Mouse (Mus musculus) MEL (cell line): ENCODE measurements around the gene Il2ra. TPM values are rescaled to one million over a fixed set of nuclear protein-coding genes. Genes with fewer than 3 reads are reported as not detected.

Experiments
- DNase-seq: peaks from one replicate; pipeline ENCODE4 v3.0.0; 2011; ENCODE audit warnings: low read depth, low spot score
- H3K27ac ChIP-seq: 2 replicates; pipeline ENCODE4 v1.5.1; 2012; ENCODE audit warnings: low read depth, mild to moderate bottlenecking, control low read depth, low read length, moderate library complexity; ENCODE audit not compliant: control insufficient read depth
- H3K27me3 ChIP-seq, 2 experiments: fragments of 150-350 bp in 1 of 2; sonication (generic) in 1 of 2; 2 replicates each; pipeline ENCODE4 v1.6.1; 2012; ENCODE audit warnings: low read length in 2 of 2, mild to moderate bottlenecking in 2 of 2, improper control_type of control experiment in 1 of 2, moderate library complexity in 1 of 2; ENCODE audit not compliant: insufficient read depth in 2 of 2, control insufficient read depth in 1 of 2
- H3K36me3 ChIP-seq, 2 experiments: 2 replicates each; pipeline ENCODE4 v1.6.1; 2012 to 2014; ENCODE audit warnings: low read length in 2 of 2, improper control_type of control experiment in 1 of 2, inconsistent platforms in 1 of 2, mild to moderate bottlenecking in 1 of 2; ENCODE audit not compliant: insufficient read depth in 2 of 2, control insufficient read depth in 1 of 2
- H3K4me1 ChIP-seq, 2 experiments: fragments of 150-350 bp in 1 of 2; sonication (generic) in 1 of 2; 2 replicates each; pipeline ENCODE4 v1.6.1; 2012; ENCODE audit warnings: low read length in 2 of 2, improper control_type of control experiment in 1 of 2, mild to moderate bottlenecking in 1 of 2; ENCODE audit not compliant: insufficient read depth in 2 of 2, control insufficient read depth in 1 of 2
- H3K4me3 ChIP-seq, 2 experiments: fragments of 150-350 bp in 1 of 2; sonication (generic) in 1 of 2; 2 replicates each; pipeline ENCODE4 v1.5.1; 2012; ENCODE audit warnings: low read depth in 2 of 2, low read length in 2 of 2, mild to moderate bottlenecking in 2 of 2, moderate library complexity in 2 of 2, control low read depth in 1 of 2, improper control_type of control experiment in 1 of 2; ENCODE audit not compliant: control insufficient read depth in 1 of 2, insufficient read depth in 1 of 2
- H3K79me2 ChIP-seq: 2 replicates; pipeline ENCODE4 v1.6.1; 2012; ENCODE audit warnings: mild to moderate bottlenecking, low read length, moderate library complexity; ENCODE audit not compliant: control insufficient read depth, poor library complexity, insufficient read depth
- H3K9ac ChIP-seq: 2 replicates; pipeline ENCODE4 v1.6.1; 2012; ENCODE audit warnings: low read depth, mild to moderate bottlenecking, control low read depth, low read length, moderate library complexity; ENCODE audit not compliant: control insufficient read depth, poor library complexity, severe bottlenecking
- H3K9me3 ChIP-seq: fragments of 150-350 bp; sonication (generic); replicated peaks from 2 replicates; pipeline ENCODE4 v1.6.1; 2012; ENCODE audit warnings: mild to moderate bottlenecking, low read length, improper control_type of control experiment, moderate library complexity; ENCODE audit not compliant: insufficient read depth
- CHD2 ChIP-seq: IDR thresholded peaks from 2 replicates; pipeline ENCODE4 v1.6.1; 2011; ENCODE audit warnings: low read length, improper control_type of control experiment
- CTCF ChIP-seq, 3 experiments: IDR thresholded peaks in 2 of 3; conservative IDR thresholded peaks in 1 of 3; 2 replicates each; pipeline ENCODE4 v1.5.1; 2011 to 2012; ENCODE audit warnings: low read length in 3 of 3, low read depth in 2 of 3, mild to moderate bottlenecking in 2 of 3, improper control_type of control experiment in 1 of 3, inconsistent platforms in 1 of 3, mixed read lengths in 1 of 3, moderate library complexity in 1 of 3; ENCODE audit not compliant: control insufficient read depth in 1 of 3, insufficient read depth in 1 of 3, poor library complexity in 1 of 3, severe bottlenecking in 1 of 3
- E2F4 ChIP-seq: IDR thresholded peaks from 2 replicates; pipeline ENCODE4 v1.6.1; 2011; ENCODE audit warnings: low read depth, low read length, improper control_type of control experiment, borderline replicate concordance
- ELF1 ChIP-seq: IDR thresholded peaks from 2 replicates; pipeline ENCODE4 v1.6.1; 2014; ENCODE audit warnings: low read depth, mild to moderate bottlenecking, inconsistent platforms, low read length, improper control_type of control experiment, moderate library complexity
- GATA1 ChIP-seq: IDR thresholded peaks from 2 replicates; pipeline ENCODE4 v1.6.1; 2011; ENCODE audit warnings: low read depth, low read length, improper control_type of control experiment
- JUND ChIP-seq: IDR thresholded peaks from 2 replicates; pipeline ENCODE4 v1.6.1; 2011; ENCODE audit warnings: low read depth, mild to moderate bottlenecking, improper control_type of control experiment, low read length
- KAT2A ChIP-seq: conservative IDR thresholded peaks from 2 replicates; pipeline ENCODE4 v1.6.1; 2012; ENCODE audit warnings: low read depth, low read length, improper control_type of control experiment, inconsistent platforms
- MAFK ChIP-seq: IDR thresholded peaks from 2 replicates; pipeline ENCODE4 v1.6.1; 2011; ENCODE audit warnings: low read depth, mild to moderate bottlenecking, low read length, improper control_type of control experiment, borderline replicate concordance
- MAX ChIP-seq: IDR thresholded peaks from 2 replicates; pipeline ENCODE4 v1.6.1; 2011; ENCODE audit warnings: low read length, improper control_type of control experiment
- MEF2A ChIP-seq: IDR thresholded peaks from 2 replicates; pipeline ENCODE4 v1.6.1; 2014; ENCODE audit warnings: low read depth, mild to moderate bottlenecking, inconsistent platforms, low read length, improper control_type of control experiment; ENCODE audit not compliant: poor library complexity, insufficient replicate concordance, severe bottlenecking; ENCODE audit errors: extremely low read depth
- MXI1 ChIP-seq: IDR thresholded peaks from 2 replicates; pipeline ENCODE4 v1.6.1; 2011; ENCODE audit warnings: mild to moderate bottlenecking, low read depth, low read length, improper control_type of control experiment
- MYC ChIP-seq: IDR thresholded peaks from 2 replicates; pipeline ENCODE4 v1.6.1; 2011; ENCODE audit warnings: low read depth, mild to moderate bottlenecking, low read length, improper control_type of control experiment, moderate library complexity
- POLR2A ChIP-seq, 2 experiments: IDR thresholded peaks; 2 replicates each; pipeline ENCODE4 v1.6.1; 2011 to 2012; ENCODE audit warnings: low read length in 2 of 2, mild to moderate bottlenecking in 2 of 2, control low read depth in 1 of 2, improper control_type of control experiment in 1 of 2, low read depth in 1 of 2, moderate library complexity in 1 of 2; ENCODE audit not compliant: control insufficient read depth in 1 of 2, insufficient read depth in 1 of 2, poor library complexity in 1 of 2
- POLR2AphosphoS5 ChIP-seq: IDR thresholded peaks from 2 replicates; pipeline ENCODE4 v1.6.1; 2012; ENCODE audit warnings: low read depth, borderline replicate concordance, mild to moderate bottlenecking, inconsistent platforms, low read length, moderate library complexity, mixed read lengths
- RAD21 ChIP-seq: IDR thresholded peaks from 2 replicates; pipeline ENCODE4 v1.6.1; 2011; ENCODE audit warnings: mild to moderate bottlenecking, low read depth, low read length, improper control_type of control experiment
- TAL1 ChIP-seq: IDR thresholded peaks from 2 replicates; pipeline ENCODE4 v1.6.1; 2012; ENCODE audit warnings: mild to moderate bottlenecking, inconsistent platforms, low read length, moderate library complexity, mixed read lengths
- TCF12 ChIP-seq: IDR thresholded peaks from 2 replicates; pipeline ENCODE4 v1.6.1; 2014; ENCODE audit warnings: low read depth, mild to moderate bottlenecking, inconsistent platforms, low read length, improper control_type of control experiment, moderate library complexity
- UBTF ChIP-seq: IDR thresholded peaks from 2 replicates; pipeline ENCODE4 v1.6.1; 2012; ENCODE audit warnings: low read depth, mild to moderate bottlenecking, inconsistent platforms, low read length, improper control_type of control experiment, moderate library complexity, borderline replicate concordance; ENCODE audit not compliant: insufficient read depth
- USF2 ChIP-seq, 2 experiments: IDR thresholded peaks; 2 replicates each; pipeline ENCODE4 v1.6.1; 2011 to 2012; ENCODE audit warnings: improper control_type of control experiment in 2 of 2, low read length in 2 of 2, borderline replicate concordance in 1 of 2, inconsistent platforms in 1 of 2, low read depth in 1 of 2, mild to moderate bottlenecking in 1 of 2; ENCODE audit not compliant: insufficient read depth in 1 of 2
- ZKSCAN1 ChIP-seq: IDR thresholded peaks from 2 replicates; pipeline ENCODE4 v1.6.1; 2012; ENCODE audit warnings: low read depth, mild to moderate bottlenecking, inconsistent platforms, low read length, improper control_type of control experiment, moderate library complexity
- ZMIZ1 ChIP-seq: IDR thresholded peaks from 2 replicates; pipeline ENCODE4 v1.6.1; 2012; ENCODE audit warnings: low read depth, mild to moderate bottlenecking, inconsistent platforms, low read length, improper control_type of control experiment, moderate library complexity
- ZNF384 ChIP-seq: IDR thresholded peaks from 2 replicates; pipeline ENCODE4 v1.6.1; 2012; ENCODE audit warnings: low read depth, mild to moderate bottlenecking, inconsistent platforms, low read length, improper control_type of control experiment
- polyA plus RNA-seq, 2 experiments: library from polyadenylated mRNA; stranded (reverse) in 1 of 2; unstranded in 1 of 2; fragments of >175 nt in 1 of 2; fragments of >200 nt in 1 of 2; gene quantifications; 2 replicates each; pipeline versions ENCODE4 v1.2.1 to v1.2.4; 2012; ENCODE audit warnings: low replicate concordance in 2 of 2, low read depth in 1 of 2; ENCODE audit not compliant: insufficient read length in 2 of 2, insufficient read depth in 1 of 2, missing spikeins in 1 of 2
- total RNA-seq: library from RNA; depleted of rRNA; stranded (reverse); fragments of 300-350 nt; gene quantifications from 2 replicates; pipeline ENCODE4 v1.2.3, GENCODE M21; 2012

Gene Il2ra
- total and polyA plus RNA-seq, 3 experiments, result not detected

- no peak for TF ChIP-seq KAT2A
- TF ChIP-seq JUND, result no peak
Observed at GRCm38 (mm10) chr2:11652196-11652595, 9.6 kb downstream of the Il2ra start (continued).

GRCm38 (mm10) chr2:11652780-11653179 lies 10.2 kb downstream of the Il2ra start:
- no peak for TF ChIP-seq TCF12
- H3K4me1 ChIP-seq, result no peaks in the 10 kb centered on the region
- H3K9ac ChIP-seq, result no peak overlapping the region
- H3K27me3 ChIP-seq, result peaks cover 2 to 4% of the 10 kb centered on the region in 2 experiments; a peak in 3 of 4 replicates
- no peak overlapping the region for H3K27ac ChIP-seq
- no peaks in the 10 kb centered on the region for H3K9me3 ChIP-seq
- no peaks in the 10 kb centered on the region for H3K36me3 ChIP-seq
- DNase-seq, result no peak
- H3K4me3 ChIP-seq, result no peak overlapping the region
- H3K79me2 ChIP-seq, result no peaks in the 10 kb centered on the region

- H3K9me3 ChIP-seq, result no peaks in the 10 kb centered on the region
- H3K4me1 ChIP-seq, result no peaks in the 10 kb centered on the region
- no peak for DNase-seq
- no peaks in the 10 kb centered on the region for H3K79me2 ChIP-seq
- H3K9ac ChIP-seq, result no peak overlapping the region
- no peak for TF ChIP-seq ZNF384
- H3K27me3 ChIP-seq, result peaks cover 2 to 5% of the 10 kb centered on the region in 2 experiments; a peak in 3 of 4 replicates
- H3K27ac ChIP-seq, result no peak overlapping the region
- no peak overlapping the region for H3K4me3 ChIP-seq
- H3K36me3 ChIP-seq, result no peaks in the 10 kb centered on the region
Observed at GRCm38 (mm10) chr2:11653330-11653729, 10.7 kb downstream of the Il2ra start.

GRCm38 (mm10) chr2:11653780-11654179 lies 11.2 kb downstream of the Il2ra start:
- no peak overlapping the region for H3K9ac ChIP-seq
- peaks cover 2 to 8% of the 10 kb centered on the region in 2 experiments; a peak in 3 of 4 replicates for H3K27me3 ChIP-seq
- H3K36me3 ChIP-seq, result no peaks in the 10 kb centered on the region
- no peaks in the 10 kb centered on the region for H3K79me2 ChIP-seq
- no peaks in the 10 kb centered on the region for H3K4me1 ChIP-seq
- H3K27ac ChIP-seq, result no peak overlapping the region
- DNase-seq, result no peak
- TF ChIP-seq ZNF384, result no peak
- TF ChIP-seq KAT2A, result no peak
- no peak for TF ChIP-seq MXI1
- TF ChIP-seq E2F4, result no peak
- no peak for TF ChIP-seq MYC
- TF ChIP-seq MAFK, result no peak
- no peak for TF ChIP-seq POLR2AphosphoS5
- TF ChIP-seq POLR2A (IDR thresholded peaks at IDR 0.05; ENCODE audit: control insufficient read depth in 1 of 2, insufficient read depth in 1 of 2, low read depth in 1 of 2, low read length in 2 of 2, poor library complexity in 1 of 2), result no peak
- TF ChIP-seq ELF1, result no peak
- no peak for TF ChIP-seq ZKSCAN1
- no peak for TF ChIP-seq RAD21
- no peak for TF ChIP-seq GATA1
- no peak for TF ChIP-seq UBTF
- no peak for TF ChIP-seq USF2 (IDR thresholded peaks at IDR 0.05; ENCODE audit: borderline replicate concordance in 1 of 2, insufficient read depth in 1 of 2, low read depth in 1 of 2, low read length in 2 of 2)
- no peak for TF ChIP-seq MAX
- no peak for TF ChIP-seq ZMIZ1
- TF ChIP-seq CHD2, result no peak
- TF ChIP-seq MEF2A, result no peak
- TF ChIP-seq TAL1, result no peak
- TF ChIP-seq CTCF (IDR thresholded peaks at IDR 0.05 in 2 of 3, conservative IDR thresholded peaks at IDR 0.05 in 1 of 3; ENCODE audit: control insufficient read depth in 1 of 3, insufficient read depth in 1 of 3, low read depth in 2 of 3, low read length in 3 of 3, poor library complexity in 1 of 3, severe bottlenecking in 1 of 3), result no peak
- H3K9me3 ChIP-seq, result no peaks in the 10 kb centered on the region
- no peak overlapping the region for H3K4me3 ChIP-seq
